Mouse (Mus musculus) brain, embryonic 14.5 days (tissue): ENCODE results near the gene Dnah2.
A peak's percentile ranks its signal among the peaks of the same experiment; 100 is the strongest.

Experiments
- CTCF ChIP-seq: fragments of 200-500 bp; IDR thresholded peaks from 2 replicates; pipeline ENCODE4 v1.5.1; 2012; ENCODE audit warnings: inconsistent platforms, mild to moderate bottlenecking, moderate library complexity, borderline replicate concordance; ENCODE audit not compliant: insufficient read depth, insufficient read length; ENCODE audit errors: extremely low read depth
- POLR2A ChIP-seq: fragments of 200-500 bp; IDR thresholded peaks from 2 replicates; pipeline ENCODE4 v1.6.1; 2012; ENCODE audit warnings: mild to moderate bottlenecking, inconsistent platforms, borderline replicate concordance; ENCODE audit not compliant: poor library complexity, insufficient read depth, insufficient read length, severe bottlenecking; ENCODE audit errors: extremely low read depth

GRCm38 (mm10) chr11:69575220-69575619 is 26.3 kb upstream of the Dnah2 start:
- TF ChIP-seq POLR2A (no peak), CTCF (peak; percentile 59; the same call in 1 of the 2 replicates)
